Mouse (Mus musculus): ENCODE data around the gene Cog4.
"Not testable (repeated sequence)": the region's sequence is repeated elsewhere in the genome, so short reads cannot be mapped to it uniquely, and the experiment has no call there.

Gene Cog4

DNA sequence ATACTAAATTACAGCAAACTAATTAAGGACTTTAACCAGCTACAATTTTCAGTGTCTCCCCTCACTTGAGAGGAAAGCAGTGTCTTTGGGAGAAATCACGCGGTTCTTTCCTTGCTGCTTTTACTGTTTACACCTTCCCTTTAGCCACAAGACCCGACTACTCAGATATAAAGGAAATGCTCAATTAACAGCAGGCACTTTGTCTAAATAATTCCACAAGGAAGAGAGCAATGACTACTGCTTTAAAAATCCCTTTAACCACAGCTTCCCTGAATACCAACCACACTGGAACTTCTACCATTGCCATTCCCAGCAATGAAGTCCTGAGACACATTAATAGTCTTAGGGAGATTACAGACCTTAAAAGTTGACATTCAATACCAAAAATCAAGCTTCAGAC, 17.9 kb upstream of the Cog4 start:
- no peak for DNase-seq (ENCODE audit: low spot score)

- DNase-seq (ENCODE audit: low spot score), result no peak
These were observed 14.4 kb upstream of the Cog4 start for GRCm38 (mm10) chr8:110831956-110832355.

DNA sequence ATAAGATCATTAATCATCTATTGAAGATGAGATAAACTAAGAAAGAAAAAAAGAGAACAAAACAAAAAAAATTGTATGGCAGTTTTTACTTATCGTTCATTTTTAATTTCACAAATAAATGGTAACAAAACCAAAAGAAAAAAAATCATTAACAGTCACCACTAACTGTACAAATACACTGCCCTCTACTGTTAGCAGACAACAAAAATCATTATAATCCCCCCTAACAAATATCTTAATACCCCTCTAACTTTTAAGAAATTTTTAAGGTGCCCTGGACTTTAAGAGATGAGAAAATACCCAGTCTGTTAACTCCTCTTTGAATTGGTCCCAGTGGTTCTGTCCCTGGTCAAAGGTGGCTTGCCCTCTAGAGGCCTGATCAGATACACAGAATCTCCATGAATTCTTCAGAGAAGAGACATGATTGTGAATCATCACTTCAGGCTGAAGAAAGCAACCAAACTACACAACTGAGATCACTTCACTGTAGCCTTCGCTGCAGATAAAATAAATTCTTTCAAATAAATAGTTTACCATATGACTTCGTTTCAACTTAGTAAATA, 4.3 kb upstream of the Cog4 start:
- no peak for DNase-seq (ENCODE audit: low spot score)

DNA sequence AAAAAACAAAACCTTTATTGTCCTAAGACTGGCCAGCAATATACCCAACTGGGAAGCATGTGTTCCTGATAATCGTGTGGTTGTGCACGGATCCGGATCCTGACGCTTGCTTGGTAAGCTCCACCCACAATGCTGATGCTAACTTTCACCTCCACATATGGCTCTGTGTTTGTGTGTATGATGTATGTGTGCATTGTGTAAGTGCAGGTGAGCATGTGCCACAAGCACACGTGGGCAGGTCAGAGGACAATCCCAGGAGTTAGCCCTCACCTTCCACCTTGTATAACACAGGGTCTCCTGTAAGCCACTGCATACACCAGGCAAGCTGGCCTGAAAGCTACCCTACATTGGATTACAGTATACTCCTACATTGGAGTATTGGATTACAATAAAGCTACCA, 3.2 kb upstream of the Cog4 start:
- DNase-seq (ENCODE audit: low spot score), result no peak

- no peak for DNase-seq (ENCODE audit: low spot score)
These were observed 1.5 kb upstream of the Cog4 start for GRCm38 (mm10) chr8:110844941-110845340.

DNA sequence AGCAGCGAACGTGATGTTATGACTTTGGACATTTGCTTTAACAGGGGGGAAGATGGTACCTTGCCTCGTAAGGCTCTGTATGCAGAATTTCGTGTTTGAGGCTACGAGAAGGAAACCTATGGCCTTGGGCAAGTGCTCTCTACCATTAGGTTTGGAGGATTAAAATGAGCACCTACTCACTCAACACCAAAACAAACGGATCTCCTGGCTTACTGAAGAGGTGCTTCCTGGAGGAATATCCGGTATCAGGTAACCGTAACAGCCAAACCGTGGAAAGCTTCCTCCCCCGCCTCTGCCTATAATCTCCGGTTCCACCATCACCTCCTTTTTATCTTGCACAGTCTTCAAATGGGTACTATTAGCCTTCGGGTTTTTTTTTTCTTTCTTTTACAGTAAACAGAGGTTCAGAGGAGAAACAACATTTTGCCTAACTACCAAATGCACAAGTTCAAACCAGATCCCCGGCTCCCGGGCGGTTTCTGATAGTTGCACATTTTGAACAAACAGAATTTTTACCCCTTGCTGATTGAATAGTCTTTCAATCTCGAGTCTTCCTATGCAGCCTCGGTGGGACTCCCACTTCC, 487 bp upstream of the Cog4 start:
- no peak for DNase-seq (ENCODE audit: low spot score)

DNA sequence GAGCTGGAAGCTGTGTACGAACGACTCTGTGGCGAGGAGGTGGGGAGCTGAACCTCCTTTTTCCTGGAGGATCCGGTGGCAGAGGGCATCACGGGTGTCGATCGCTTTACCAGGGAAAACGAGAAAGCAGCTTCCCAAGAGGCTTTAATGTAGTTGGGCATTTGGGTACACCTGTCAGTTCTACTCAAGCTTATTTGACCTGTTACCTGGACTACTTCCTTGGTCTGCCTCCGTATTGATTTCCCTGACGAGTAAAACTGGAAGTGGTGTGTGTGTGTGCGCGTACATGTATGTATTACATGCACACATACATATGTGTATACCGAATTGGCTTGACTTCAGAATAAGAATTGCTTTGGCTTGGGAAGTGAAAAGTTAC, 760 bp downstream of the Cog4 start:
- no peak for DNase-seq (ENCODE audit: low spot score)

- DNase-seq (ENCODE audit: low spot score), result no peak
These were observed 1.5 kb downstream of the Cog4 start for GRCm38 (mm10) chr8:110847645-110848495.

GRCm38 (mm10) chr8:110851186-110851585, 4.8 kb downstream of the Cog4 start:
- DNase-seq (ENCODE audit: low spot score), result no peak

- not testable (repeated sequence) for DNase-seq (ENCODE audit: low spot score)
These were observed 9.7 kb downstream of the Cog4 start for GRCm38 (mm10) chr8:110856073-110856472.

GRCm38 (mm10) chr8:110856760-110857461, 10.5 kb downstream of the Cog4 start:
- DNase-seq (ENCODE audit: low spot score), result no peak

GRCm38 (mm10) chr8:110859651-110860501, 13.5 kb downstream of the Cog4 start:
- DNase-seq (ENCODE audit: low spot score), result peak; percentile 27

- not testable (repeated sequence) for DNase-seq (ENCODE audit: low spot score)
These were observed 15.1 kb downstream of the Cog4 start for GRCm38 (mm10) chr8:110861347-110862025.

GRCm38 (mm10) chr8:110870501-110870900, 24.1 kb downstream of the Cog4 start:
- DNase-seq (ENCODE audit: low spot score), result no peak

DNA sequence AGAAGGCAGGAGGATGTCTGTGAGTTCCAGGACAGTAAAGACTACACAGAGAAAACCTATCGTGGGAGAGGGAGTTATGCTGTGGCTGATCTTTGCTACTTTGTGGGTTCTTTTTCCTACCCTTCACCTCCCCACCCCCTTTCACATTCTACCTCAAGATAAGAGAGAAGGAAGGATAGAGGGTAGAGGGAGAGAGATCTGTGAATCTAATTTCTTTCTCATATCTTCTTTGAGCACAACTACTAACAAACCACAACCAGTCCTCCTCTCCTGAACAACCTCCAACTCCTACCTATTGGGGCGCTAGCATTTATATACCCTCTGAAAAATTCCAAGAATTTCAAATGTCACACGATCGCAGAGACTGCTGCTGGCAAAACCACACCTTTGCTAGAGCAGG, 31.5 kb downstream of the Cog4 start:
- DNase-seq (ENCODE audit: low spot score), result no peak

DNA sequence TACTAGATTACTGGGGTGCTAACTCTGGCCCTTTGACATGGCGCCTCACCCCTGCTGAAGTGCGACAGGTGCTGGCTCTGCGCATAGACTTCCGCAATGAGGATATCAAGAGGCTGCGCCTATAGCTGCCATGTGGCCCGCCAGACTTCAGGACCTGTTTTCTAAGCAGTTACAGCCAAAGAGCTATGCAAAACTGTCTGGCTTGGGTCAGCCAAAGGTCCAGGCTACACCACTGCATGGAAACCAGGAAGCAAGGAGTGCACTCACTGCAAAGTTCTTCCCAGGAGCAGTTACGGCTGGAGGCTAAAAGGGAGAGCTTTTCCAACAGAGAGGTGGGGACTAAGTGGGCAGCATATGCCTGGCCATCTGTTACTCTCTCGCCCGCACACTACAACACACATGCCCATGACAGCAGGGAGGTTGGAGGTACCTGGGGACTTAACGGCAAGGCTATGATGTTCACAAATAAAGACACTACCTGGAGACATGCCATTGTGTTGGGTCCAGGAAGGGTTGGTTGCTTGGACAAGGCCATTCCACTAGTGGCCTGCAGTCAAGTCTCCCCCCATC, 35.4 kb downstream of the Cog4 start:
- DNase-seq (ENCODE audit: low spot score), result no peak

GRCm38 (mm10) chr8:110883824-110884223, 37.4 kb downstream of the Cog4 start:
- no peak for DNase-seq (ENCODE audit: low spot score)

DNA sequence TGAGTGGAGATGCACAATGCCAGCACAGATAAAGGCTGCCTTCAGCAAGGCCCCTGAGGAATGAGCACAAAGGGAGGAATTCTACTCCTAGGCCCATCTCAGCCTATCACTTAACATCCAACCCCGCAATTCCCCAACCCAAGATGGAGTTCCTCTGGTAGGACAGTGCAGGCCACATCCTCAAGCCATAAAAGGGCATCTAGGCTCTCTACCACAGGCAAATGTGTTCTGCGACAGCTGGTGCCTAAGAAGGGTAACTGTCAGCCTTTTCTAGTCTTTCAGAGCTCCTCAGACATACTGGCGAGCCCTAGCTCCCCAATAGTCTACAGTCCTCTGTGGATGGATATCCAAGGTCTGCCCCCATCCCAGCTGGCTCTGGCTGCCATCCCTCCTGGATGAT, 40.2 kb downstream of the Cog4 start:
- no peak for DNase-seq (ENCODE audit: low spot score)

DNA sequence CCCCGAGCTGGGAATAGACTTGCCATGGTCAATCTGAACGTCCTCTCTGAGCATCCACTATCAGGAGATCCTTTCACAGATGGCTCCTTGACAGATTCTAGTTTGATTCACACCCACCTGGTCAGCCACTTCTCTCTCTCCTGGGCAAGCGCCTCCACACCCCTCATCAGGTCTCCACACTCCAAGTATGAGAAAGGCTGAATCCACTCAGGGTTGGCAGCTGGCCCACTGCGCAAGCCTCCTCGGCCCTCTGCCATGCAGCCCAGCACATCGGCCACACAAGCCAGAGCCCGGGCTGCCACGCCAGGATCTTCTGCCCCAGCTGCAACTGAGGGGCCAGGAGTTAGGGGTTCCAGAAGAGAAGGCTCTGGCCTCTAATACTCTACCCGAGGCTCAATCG, 41.2 kb downstream of the Cog4 start:
- DNase-seq (ENCODE audit: low spot score), result no peak

DNA sequence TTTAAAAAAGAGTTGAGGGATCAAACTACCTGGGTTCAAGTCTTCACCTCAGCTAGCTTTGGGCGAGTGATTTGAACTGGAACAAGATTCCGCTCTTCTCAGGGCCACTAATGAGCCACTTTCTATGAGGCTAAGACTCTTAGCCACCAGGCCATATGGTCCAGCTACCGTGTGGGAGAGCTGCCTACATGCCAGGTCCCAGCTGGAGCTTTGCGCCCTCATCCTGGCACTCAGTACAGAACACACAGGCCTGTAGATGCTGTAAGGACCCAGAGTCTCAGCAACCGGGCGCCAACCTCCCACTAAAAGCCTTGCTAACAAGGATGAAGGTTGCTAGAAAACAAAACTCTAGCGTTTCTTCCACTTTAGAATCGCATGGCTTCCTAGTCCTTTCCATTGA, 42.0 kb downstream of the Cog4 start:
- DNase-seq (ENCODE audit: low spot score), result no peak

GRCm38 (mm10) chr8:110888860-110889259, 42.5 kb downstream of the Cog4 start:
- no peak for DNase-seq (ENCODE audit: low spot score)

Measured in T-cell, adult 2 months (primary cell).